Mouse (Mus musculus) adrenal gland, postnatal 14 days (tissue): ENCODE data around the gene Plcl1. TPM values are rescaled to one million over a fixed set of nuclear protein-coding genes. Genes with fewer than 3 reads are reported as not detected.
"Not testable (repeated sequence)": the region's sequence is repeated elsewhere in the genome, so short reads cannot be mapped to it uniquely, and the experiment has no call there.

ENCODE experiments used
- DNase-seq: peaks from one replicate; pipeline ENCODE4 v3.0.0; 2021; ENCODE audit warnings: mixed read lengths
- total RNA-seq: library from RNA; stranded (reverse); gene quantifications from 2 replicates; pipeline ENCODE4 v1.2.3, GENCODE M21; 2021

Plcl1 gene
- total RNA-seq, 1 experiment from 2014 or later, result 5.3 TPM

- no peak for DNase-seq
Measured at GRCm38 (mm10) chr1:55438617-55439016, 32.9 kb downstream of the Plcl1 start.

GRCm38 (mm10) chr1:55445043-55445688 is 39.4 kb downstream of the Plcl1 start:
- DNase-seq, result no peak

GRCm38 (mm10) chr1:55445689-55446044 is 39.9 kb downstream of the Plcl1 start:
- no peak for DNase-seq

GRCm38 (mm10) chr1:55446273-55446672 is 40.6 kb downstream of the Plcl1 start:
- no peak for DNase-seq

- no peak for DNase-seq
Measured at GRCm38 (mm10) chr1:55446876-55447275, 41.2 kb downstream of the Plcl1 start.

GRCm38 (mm10) chr1:55447661-55448060 is 41.9 kb downstream of the Plcl1 start:
- DNase-seq, result no peak

GRCm38 (mm10) chr1:55448104-55448503 is 42.4 kb downstream of the Plcl1 start:
- no peak for DNase-seq

- DNase-seq, result no peak
Measured at GRCm38 (mm10) chr1:55449779-55450178, 44.1 kb downstream of the Plcl1 start.

GRCm38 (mm10) chr1:55454119-55454518 is 48.4 kb downstream of the Plcl1 start:
- no peak for DNase-seq

- no peak for DNase-seq
Measured at GRCm38 (mm10) chr1:55462301-55462700, 56.6 kb downstream of the Plcl1 start.

- no peak for DNase-seq
Measured at GRCm38 (mm10) chr1:55473756-55474155, 68.0 kb downstream of the Plcl1 start.

- DNase-seq, result no peak
Measured at GRCm38 (mm10) chr1:55474976-55475375, 69.3 kb downstream of the Plcl1 start.

GRCm38 (mm10) chr1:55487371-55487770 is 81.7 kb downstream of the Plcl1 start:
- not testable (repeated sequence) for DNase-seq

- DNase-seq, result no peak
Measured at GRCm38 (mm10) chr1:55488261-55488660, 82.5 kb downstream of the Plcl1 start.

GRCm38 (mm10) chr1:55489355-55489754 is 83.6 kb downstream of the Plcl1 start:
- no peak for DNase-seq

GRCm38 (mm10) chr1:55499872-55500271 is 94.2 kb downstream of the Plcl1 start:
- no peak for DNase-seq

GRCm38 (mm10) chr1:55500981-55501682 is 95.4 kb downstream of the Plcl1 start:
- no peak for DNase-seq

GRCm38 (mm10) chr1:55505811-55506210 is 100.1 kb downstream of the Plcl1 start:
- no peak for DNase-seq

GRCm38 (mm10) chr1:55507061-55507460 is 101.3 kb downstream of the Plcl1 start:
- no peak for DNase-seq

- no peak for DNase-seq
Measured at GRCm38 (mm10) chr1:55509587-55509986, 103.9 kb downstream of the Plcl1 start.

- no peak for DNase-seq
Measured at GRCm38 (mm10) chr1:55512165-55512564, 106.4 kb downstream of the Plcl1 start.

GRCm38 (mm10) chr1:55512799-55513198 is 107.1 kb downstream of the Plcl1 start:
- not testable (repeated sequence) for DNase-seq

- DNase-seq, result no peak
Measured at GRCm38 (mm10) chr1:55517182-55517581, 111.5 kb downstream of the Plcl1 start.

- no peak for DNase-seq
Measured at GRCm38 (mm10) chr1:55523966-55524365, 118.2 kb downstream of the Plcl1 start.
